ENCODE assay signal across 8 mouse cellular contexts in genomic region chr3:38484191-38485106, GRCm38 (mm10). TPM values are rescaled to one million over a fixed set of nuclear protein-coding genes. Genes with fewer than 3 reads are reported as not detected.
A peak's percentile ranks its signal among the peaks of the same experiment; 100 is the strongest.
DNase-seq lines count a peak whose midpoint lies in the region; ATAC-seq lines count a peak whose summit lies in the region.

Gene Ankrd50 (minus strand): TSS chr3:38484844.

- H3K4me1 ChIP-seq in brown adipose tissue, adult 24 weeks (ENCODE audit: control insufficient read depth, insufficient read depth, insufficient read length, low read length): peaks cover 12% of the 10 kb centered on the region
- peaks cover 44% of the 10 kb centered on the region for H3K4me1 ChIP-seq in heart, embryonic 13.5 days
- H3K4me1 ChIP-seq in liver, embryonic 12.5 days: peaks cover 27% of the 10 kb centered on the region
- peaks cover 11% of the 10 kb centered on the region for H3K4me1 ChIP-seq in stomach, embryonic 15.5 days

- under 1% methylated on average over 75 of the region's 81 CpGs for WGBS in heart, embryonic 13.5 days
- WGBS in liver, embryonic 12.5 days (ENCODE audit: insufficient replicate concordance): under 1% methylated on average over 78 of the region's 81 CpGs
- under 1% methylated on average over 78 of the region's 81 CpGs for WGBS in stomach, embryonic 15.5 days

- no peaks in the 10 kb centered on the region for H3K27me3 ChIP-seq in heart, embryonic 13.5 days (replicated peaks)
- H3K27me3 ChIP-seq in liver, embryonic 12.5 days (replicated peaks): peaks cover 4% of the 10 kb centered on the region
- no peaks in the 10 kb centered on the region for H3K27me3 ChIP-seq in stomach, embryonic 15.5 days (replicated peaks)

- peaks cover 27% of the 10 kb centered on the region for H3K36me3 ChIP-seq in heart, embryonic 13.5 days
- peaks cover 7% of the 10 kb centered on the region; the same call in 1 of the 2 replicates for H3K36me3 ChIP-seq in liver, embryonic 12.5 days
- H3K36me3 ChIP-seq in stomach, embryonic 15.5 days: no peaks in the 10 kb centered on the region

- peak within 1 kb of the TSS; percentile 94 for H3K9ac ChIP-seq in heart, embryonic 13.5 days
- peak within 1 kb of the TSS; percentile 85 for H3K9ac ChIP-seq in liver, embryonic 12.5 days
- H3K9ac ChIP-seq in stomach, embryonic 15.5 days: peak within 1 kb of the TSS; percentile 89

- ATAC-seq in heart, embryonic 13.5 days (ENCODE audit: extremely low read depth, insufficient number of reproducible peaks, low FRiP score, low TSS enrichment): peak; percentile 97
- peak; percentile 96 for ATAC-seq in liver, embryonic 12.5 days
- ATAC-seq in stomach, embryonic 15.5 days (ENCODE audit: insufficient read depth, low FRiP score, low read depth): peak; percentile 97

- peak within 1 kb of the TSS; percentile 89 for H3K4me3 ChIP-seq in brown adipose tissue, adult 24 weeks (ENCODE audit: insufficient read depth, low read depth, low read length)
- H3K4me3 ChIP-seq in heart, embryonic 13.5 days: peak within 1 kb of the TSS; percentile 83
- peak within 1 kb of the TSS; percentile 80 for H3K4me3 ChIP-seq in liver, embryonic 12.5 days
- peak within 1 kb of the TSS; percentile 82 for H3K4me3 ChIP-seq in stomach, embryonic 15.5 days (replicated peaks)

- peak within 1 kb of the TSS; percentile 82 for H3K4me2 ChIP-seq in heart, embryonic 13.5 days
- peak within 1 kb of the TSS; percentile 98 for H3K4me2 ChIP-seq in liver, embryonic 12.5 days
- H3K4me2 ChIP-seq in stomach, embryonic 15.5 days: peak within 1 kb of the TSS; percentile 71

- peak; percentile 99 for DNase-seq in CD4-positive, CD25-positive, alpha-beta regulatory T cell, adult 2 months (ENCODE audit: low read depth, low spot score)
- peak; percentile 65 for DNase-seq in fat pad, adult 2 months (ENCODE audit: extremely low read depth, low read depth, low spot score)
- peak; percentile 100 for DNase-seq in kidney, postnatal 10 days
- peak; percentile 100 for DNase-seq in natural killer cell, adult 2 months (ENCODE audit: low spot score in 2 of 2)

- H3K9me3 ChIP-seq in heart, embryonic 13.5 days: no peaks in the 10 kb centered on the region
- no peaks in the 10 kb centered on the region for H3K9me3 ChIP-seq in liver, embryonic 12.5 days (replicated peaks)
- H3K9me3 ChIP-seq in stomach, embryonic 15.5 days: no peaks in the 10 kb centered on the region

- H3K27ac ChIP-seq in brown adipose tissue, adult 24 weeks (replicated peaks; ENCODE audit: low read depth, low read length): peak within 1 kb of the TSS; percentile 62
- H3K27ac ChIP-seq in heart, embryonic 13.5 days (replicated peaks): peak within 1 kb of the TSS; percentile 90
- H3K27ac ChIP-seq in liver, embryonic 12.5 days: peak within 1 kb of the TSS; percentile 75
- peak within 1 kb of the TSS; percentile 93 for H3K27ac ChIP-seq in stomach, embryonic 15.5 days

RNA-seq across cellular contexts. Expression of gene Ankrd50, which starts in this region (rescaled TPM):
- polyA plus RNA-seq in brown adipose tissue, adult 24 weeks (2012; ENCODE audit: insufficient read depth, insufficient read length, missing spikeins): 23.7 and 28.2 TPM in 2 replicates
- 13.3 and 14.0 TPM in 2 replicates for polyA plus RNA-seq in heart, embryonic 13.5 days (2015; fragmentation: Nextera tagmentation; extraction: Ambion mirVana)
- polyA plus RNA-seq in liver, embryonic 12.5 days (2016; fragmentation: Nextera tagmentation; extraction: Ambion mirVana): 6.5 and 7.5 TPM in 2 replicates
- polyA plus RNA-seq in stomach, embryonic 15.5 days (2015; fragmentation: Nextera tagmentation; extraction: Ambion mirVana): 19.0 and 19.4 TPM in 2 replicates

Comparison
In these comparisons a context has a peak if more than half of its experiments do, and no peak if none do; other contexts are left out.
1. Peak in every context shown above with its lines: DNase-seq, ATAC-seq, H3K4me3 ChIP-seq and H3K27ac ChIP-seq.